Mouse (Mus musculus) heart, adult 2 months (tissue): Measurements from ENCODE around the gene Tln1. TPM values are rescaled to one million over a fixed set of nuclear protein-coding genes. Genes with fewer than 3 reads are reported as not detected.
A peak's percentile ranks its signal among the peaks of the same experiment; 100 is the strongest.

Experiments used
- DNase-seq, 2 experiments: peaks; one replicate each; pipeline ENCODE4 v3.0.0; 2021
- H3K27ac ChIP-seq: fragments of 200-600 bp; 2 replicates; pipeline ENCODE4 v1.8.1; 2022
- H3K27me3 ChIP-seq: fragments of 200-500 bp; 2 replicates; pipeline ENCODE4 v1.6.1; 2012; ENCODE audit warnings: mild to moderate bottlenecking, low read length, inconsistent platforms, mixed read lengths; ENCODE audit not compliant: control insufficient read depth, insufficient read depth
- H3K36me3 ChIP-seq: fragments of 200-500 bp; 2 replicates; pipeline ENCODE4 v1.6.1; 2012; ENCODE audit warnings: low read length, inconsistent platforms; ENCODE audit not compliant: control insufficient read depth, insufficient read depth
- H3K4me1 ChIP-seq: fragments of 200-500 bp; 2 replicates; pipeline ENCODE4 v1.6.1; 2011; ENCODE audit warnings: low read length; ENCODE audit not compliant: control insufficient read depth, insufficient read depth
- H3K4me3 ChIP-seq: fragments of 200-600 bp; 2 replicates; pipeline ENCODE4 v1.8.1; 2022
- H3K79me2 ChIP-seq: fragments of 200-500 bp; replicated peaks from 2 replicates; pipeline ENCODE4 v1.6.1; 2012; ENCODE audit warnings: mild to moderate bottlenecking, inconsistent platforms, low read length, moderate library complexity, mixed read lengths; ENCODE audit not compliant: control insufficient read depth, insufficient read depth
- H3K9ac ChIP-seq: fragments of 200-500 bp; 2 replicates; pipeline ENCODE4 v1.6.1; 2012; ENCODE audit warnings: low read depth, mild to moderate bottlenecking, control low read depth, inconsistent platforms, low read length, mixed read lengths
- CTCF ChIP-seq: fragments of 200-600 bp; IDR thresholded peaks from 2 replicates; pipeline ENCODE4 v1.8.1; 2022; ENCODE audit warnings: antibody characterized with exemption, mild to moderate bottlenecking, moderate library complexity
- EP300 ChIP-seq: fragments of 200-500 bp; IDR thresholded peaks from 2 replicates; pipeline ENCODE4 v1.6.1; 2011; ENCODE audit warnings: low read depth, low read length, control low read depth; ENCODE audit not compliant: insufficient read depth
- POLR2A ChIP-seq: fragments of 200-500 bp; IDR thresholded peaks from 2 replicates; pipeline ENCODE4 v1.6.1; 2011; ENCODE audit warnings: mild to moderate bottlenecking, low read depth, low read length, control low read depth; ENCODE audit not compliant: insufficient read depth
- WGBS: fragments of 180-500 bp; shearing (Covaris S2); methylation state at CpG from one replicate; pipeline ENCODE4 v1.1.7; 2018; 5-methylcytosine and 5-hydroxymethylcytosine counted together
- intact Hi-C: fragments of 180-260 bp; cut with DNase I; formaldehyde crosslinking; loops from one replicate; pipeline ENCODE4 v1.15.1; 2025
- polyA plus RNA-seq: library from polyadenylated mRNA; depleted of rRNA; stranded (reverse); fragments of >200 nt; gene quantifications from 2 replicates; pipeline ENCODE4 v1.2.3, GENCODE M21; 2012
- total RNA-seq, 2 experiments: library from RNA; stranded (reverse); gene quantifications; 2 replicates each; pipeline ENCODE4 v1.2.3; 2021

Tln1 gene
- total and polyA plus RNA-seq, 3 experiments = 53.1 to 109 (median 105) TPM

GRCm38 (mm10) chr4:43519551-43519950 lies 42.9 kb downstream of the Tln1 start:
- no peak overlapping the region for H3K9ac ChIP-seq
- H3K27me3 ChIP-seq = no peaks in the 10 kb centered on the region
- TF ChIP-seq CTCF = no peak
- TF ChIP-seq EP300 = no peak
- TF ChIP-seq POLR2A = no peak
- no peaks in the 10 kb centered on the region; the same call in 1 of the 2 replicates for H3K4me1 ChIP-seq
- DNase-seq = peak in 1 of 2 experiments; percentile 16
- intact Hi-C loops = no loop called here
- no peaks in the 10 kb centered on the region for H3K79me2 ChIP-seq
- no peak overlapping the region; the same call in 1 of the 2 replicates for H3K27ac ChIP-seq
- H3K4me3 ChIP-seq = peak overlapping the region; percentile 15; the same call in 1 of the 2 replicates
- no peaks in the 10 kb centered on the region for H3K36me3 ChIP-seq
- WGBS = 45% methylated on average over 10 of the region's 10 CpGs

- no peak overlapping the region for H3K9ac ChIP-seq
- H3K4me3 ChIP-seq = no peak overlapping the region
- WGBS = 56% methylated on average over 11 of the region's 11 CpGs
- H3K79me2 ChIP-seq = no peaks in the 10 kb centered on the region
- no peaks in the 10 kb centered on the region for H3K36me3 ChIP-seq
- H3K27me3 ChIP-seq = no peaks in the 10 kb centered on the region
- intact Hi-C loops = no loop called here
- peak in 1 of 2 experiments; percentile 15 for DNase-seq
- H3K27ac ChIP-seq = no peak overlapping the region
- H3K4me1 ChIP-seq = no peaks in the 10 kb centered on the region
- TF ChIP-seq POLR2A (no peak), EP300 (no peak), CTCF (no peak)
These were observed 46.5 kb downstream of the Tln1 start for GRCm38 (mm10) chr4:43515764-43516708.

- Histone ChIP-seq H3K27ac (no peak overlapping the region), H3K36me3 (no peaks in the 10 kb centered on the region), H3K4me1 (no peaks in the 10 kb centered on the region), H3K9ac (no peak overlapping the region), H3K4me3 (no peak overlapping the region), H3K79me2 (no peaks in the 10 kb centered on the region), H3K27me3 (no peaks in the 10 kb centered on the region)
- intact Hi-C loops = no loop called here
- DNase-seq = no peak
- TF ChIP-seq EP300 (no peak), CTCF (no peak), POLR2A (no peak)
- WGBS = 78% methylated on average over 4 of the region's 4 CpGs
These were observed 48.7 kb downstream of the Tln1 start for GRCm38 (mm10) chr4:43513791-43514190.

GRCm38 (mm10) chr4:43513300-43513699 lies 49.2 kb downstream of the Tln1 start:
- H3K27me3 ChIP-seq = no peaks in the 10 kb centered on the region
- H3K27ac ChIP-seq = no peak overlapping the region
- DNase-seq = no peak
- no peaks in the 10 kb centered on the region for H3K4me1 ChIP-seq
- no peaks in the 10 kb centered on the region for H3K36me3 ChIP-seq
- no peak overlapping the region for H3K9ac ChIP-seq
- no peaks in the 10 kb centered on the region for H3K79me2 ChIP-seq
- TF ChIP-seq CTCF (no peak), EP300 (no peak), POLR2A (no peak)
- intact Hi-C loops = no loop called here
- no peak overlapping the region for H3K4me3 ChIP-seq
- WGBS = 90% methylated on average over 4 of the region's 4 CpGs

DNA sequence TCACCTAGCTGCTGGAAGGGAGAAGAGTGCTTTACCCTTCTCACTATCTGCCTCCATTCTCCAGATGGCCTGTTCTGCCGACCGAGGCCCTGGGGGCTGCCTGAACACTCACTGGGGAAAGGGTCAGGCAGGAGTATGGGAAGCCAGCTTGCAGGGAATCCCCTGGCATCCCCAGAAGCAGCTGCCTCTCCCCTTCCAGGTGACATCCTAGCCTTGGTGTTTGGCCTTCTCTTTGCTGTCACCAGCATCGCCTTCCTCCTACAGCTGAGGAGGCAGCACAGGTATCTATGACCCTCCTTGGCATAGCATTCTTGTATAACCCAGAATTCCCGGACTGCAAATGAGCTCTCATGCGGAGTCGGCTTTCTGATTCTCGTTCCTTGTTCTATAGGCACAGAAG lies 49.8 kb downstream of the Tln1 start:
- no peak overlapping the region for H3K9ac ChIP-seq
- intact Hi-C loops = no loop called here

More for the DNA sequence above, 49.8 kb downstream of the Tln1 start:
- Histone ChIP-seq H3K27ac (no peak overlapping the region), H3K27me3 (no peaks in the 10 kb centered on the region), H3K79me2 (no peaks in the 10 kb centered on the region), H3K4me1 (peaks cover 4% of the 10 kb centered on the region), H3K36me3 (no peaks in the 10 kb centered on the region), H3K4me3 (no peak overlapping the region)
- DNase-seq = no peak
- TF ChIP-seq EP300 (no peak), POLR2A (no peak), CTCF (no peak)
- WGBS = 66% methylated on average over 7 of the region's 7 CpGs
